Mouse (Mus musculus): Measurements from ENCODE around the gene Cherp.

DNA sequence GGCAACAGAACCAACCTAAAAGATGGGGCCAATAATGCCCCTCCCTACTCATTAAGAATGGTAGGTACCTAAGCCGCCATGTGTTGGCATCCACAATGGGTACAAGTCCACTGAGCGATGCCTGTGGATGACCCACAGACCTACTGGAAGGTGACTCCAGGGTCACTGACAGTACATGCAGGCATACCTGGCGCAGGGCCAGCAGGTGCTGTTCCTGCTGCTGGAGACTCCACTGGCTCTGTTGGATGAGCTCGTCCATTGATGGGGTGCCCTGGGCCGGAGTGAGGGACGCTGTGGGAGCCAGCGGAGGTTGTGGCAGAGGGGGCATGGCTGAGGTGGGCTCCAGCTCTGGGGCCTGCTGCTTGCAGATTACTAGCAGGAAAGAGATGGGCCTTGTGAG, 4.3 kb downstream of the Cherp start:
- TF ChIP-seq CTCF (IDR thresholded peaks at IDR 0.05) (no peak), EP300 (IDR thresholded peaks at IDR 0.05) (no peak)
